Mouse (Mus musculus): Measurements from ENCODE around the gene Atp2a2.

GRCm38 (mm10) chr5:122458066-122458465 is 44.0 kb downstream of the Atp2a2 start:
- no peak for TF ChIP-seq TAL1 (conservative IDR thresholded peaks at IDR 0.05; ENCODE audit: low read depth, low read length)
- no peak for TF ChIP-seq CTCF (IDR thresholded peaks at IDR 0.05; ENCODE audit: low read depth, low read length)
- TF ChIP-seq GATA1 (IDR thresholded peaks at IDR 0.05; ENCODE audit: borderline replicate concordance, low read length): no peak
- TF ChIP-seq POLR2AphosphoS5 (IDR thresholded peaks at IDR 0.05; ENCODE audit: insufficient replicate concordance, low read depth, low read length): no peak
